Mouse (Mus musculus) cerebellum, adult 2 months (tissue): ENCODE results near the gene Cd86.

Experiments
- CTCF ChIP-seq: fragments of 200-500 bp; IDR thresholded peaks from 2 replicates; pipeline ENCODE4 v1.5.1; 2011; ENCODE audit warnings: low read depth, mild to moderate bottlenecking, control low read depth, low read length, moderate library complexity, borderline replicate concordance; ENCODE audit not compliant: insufficient read depth
- POLR2A ChIP-seq: fragments of 200-500 bp; IDR thresholded peaks from 2 replicates; pipeline ENCODE4 v1.6.1; 2011; ENCODE audit warnings: low read length, control low read depth, borderline replicate concordance; ENCODE audit not compliant: insufficient read depth

- TF ChIP-seq CTCF (no peak), POLR2A (no peak)
Observed at GRCm38 (mm10) chr16:36555672-36556165, 110.2 kb downstream of the Cd86 start.
